27 mouse cellular contexts compared by ENCODE assay signal in genomic region chr8:12840834-12841233, GRCm38 (mm10). TPM values are rescaled to one million over a fixed set of nuclear protein-coding genes. Genes with fewer than 3 reads are reported as not detected.
DNase-seq lines count a peak whose midpoint lies in the region; ATAC-seq and TF ChIP-seq lines count a peak whose summit lies in the region.
"Had no signal": no experiment of that assay in that cellular context is flagged by ENCODE, and none has a peak within 500 bp of the region (broad histone marks: within the 10 kb centered on the region; RNA-seq: fewer than 3 reads in every experiment).

No protein-coding gene starts in this region.

- 89% methylated on average over 7 of the region's 7 CpGs for WGBS in forebrain, embryonic 13.5 days
- WGBS in midbrain, embryonic 10.5 days: 92% methylated on average over 7 of the region's 7 CpGs

- peak overlapping the region; percentile 35; the same call in 1 of the 2 replicates for H3K27ac ChIP-seq in gastrocnemius, adult 2 months
- no peak overlapping the region for H3K27ac ChIP-seq in forebrain, embryonic 13.5 days
- H3K27ac ChIP-seq in midbrain, embryonic 10.5 days (replicated peaks): no peak overlapping the region
- H3K27ac ChIP-seq: embryonic facial prominence, embryonic 13.5 days; forebrain, embryonic 12.5 days; heart, embryonic 10.5 days; heart, embryonic 15.5 days; layer of hippocampus, adult 2 months; liver, embryonic 14.5 days; midbrain, embryonic 12.5 days; stomach, embryonic 15.5 days had no signal

- 0 out of 2 replicates have a peak, but pooled peaks have one; percentile 29 for ATAC-seq in common myeloid progenitor, adult 5-6 weeks (replicated peaks; ENCODE audit: low read depth, poor library complexity, severe bottlenecking)
- no peak for ATAC-seq in forebrain, embryonic 13.5 days
- ATAC-seq: hindbrain, embryonic 16.5 days had no signal

- no peaks in the 10 kb centered on the region for H3K27me3 ChIP-seq in myocyte (ENCODE audit: control insufficient read depth, insufficient read depth, insufficient read length)
- H3K27me3 ChIP-seq in forebrain, embryonic 13.5 days: no peaks in the 10 kb centered on the region
- H3K27me3 ChIP-seq in midbrain, embryonic 10.5 days (ENCODE audit: low read depth, poor library complexity, severe bottlenecking): no peaks in the 10 kb centered on the region
- H3K27me3 ChIP-seq: embryonic facial prominence, embryonic 13.5 days; forebrain, embryonic 12.5 days; heart, embryonic 15.5 days; midbrain, embryonic 12.5 days; stomach, embryonic 15.5 days had no signal

- no peaks in the 10 kb centered on the region for H3K36me3 ChIP-seq in myocyte (ENCODE audit: control insufficient read depth, insufficient read depth)
- peaks cover 88% of the 10 kb centered on the region for H3K36me3 ChIP-seq in forebrain, embryonic 13.5 days (ENCODE audit: poor library complexity, severe bottlenecking)
- H3K36me3 ChIP-seq in midbrain, embryonic 10.5 days: peaks cover 82% of the 10 kb centered on the region

- no peak overlapping the region for H3K4me2 ChIP-seq in myocyte (ENCODE audit: low read depth)
- H3K4me2 ChIP-seq in forebrain, embryonic 13.5 days: no peak overlapping the region
- H3K4me2 ChIP-seq: embryonic facial prominence, embryonic 13.5 days; forebrain, embryonic 12.5 days; heart, embryonic 15.5 days; lung, embryonic 14.5 days; midbrain, embryonic 12.5 days; stomach, embryonic 15.5 days had no signal

- TF ChIP-seq CTCF in gastrocnemius, adult 2 months (IDR thresholded peaks at IDR 0.05): no peak

- no peak overlapping the region for H3ac ChIP-seq in myocyte (ENCODE audit: control insufficient read depth, insufficient read length)

- H3K79me2 ChIP-seq in myocyte (ENCODE audit: control insufficient read depth, insufficient read depth): no peaks in the 10 kb centered on the region

- no peaks in the 10 kb centered on the region for H3K4me1 ChIP-seq in forebrain, embryonic 13.5 days
- peaks cover 9% of the 10 kb centered on the region; the same call in 1 of the 2 replicates for H3K4me1 ChIP-seq in midbrain, embryonic 10.5 days
- H3K4me1 ChIP-seq: embryonic facial prominence, embryonic 13.5 days; heart, embryonic 15.5 days; midbrain, embryonic 12.5 days; stomach, embryonic 15.5 days had no signal

- DNase-seq in gastrocnemius, adult 2 months: no peak
- DNase-seq in gastrocnemius, postnatal 10 days: no peak
- peak; percentile 13 for DNase-seq in lung, postnatal 36 days
- DNase-seq in lung, postnatal 14 days: no peak
- DNase-seq in midbrain, embryonic 10.5 days (ENCODE audit: low spot score): no peak
- DNase-seq: adrenal gland, postnatal 14 days; cerebellum, adult 11-12 months; cerebellum, adult 9-11 months; heart, adult 11 months; kidney, adult 2 months; kidney, postnatal 36 days; lung, embryonic 14.5 days; thymus, adult 18-20 months; thymus, postnatal 25 days had no signal

- intact Hi-C loops in gastrocnemius, adult 2 months (cut with DNase I): no loop called here

- no peak for TF ChIP-seq POLR2A in myocyte (IDR thresholded peaks at IDR 0.05; ENCODE audit: insufficient read length, low read depth)

- no peak overlapping the region for H3K4me3 ChIP-seq in gastrocnemius, adult 2 months
- H3K4me3 ChIP-seq in myocyte: no peak overlapping the region
- no peak overlapping the region for H3K4me3 ChIP-seq in forebrain, embryonic 13.5 days
- H3K4me3 ChIP-seq in midbrain, embryonic 10.5 days: no peak overlapping the region
- H3K4me3 ChIP-seq: embryonic facial prominence, embryonic 13.5 days; erythroblast, embryonic 14.5 days; forebrain, embryonic 12.5 days; heart, embryonic 10.5 days; heart, embryonic 15.5 days; layer of hippocampus, adult 2 months; midbrain, embryonic 12.5 days; stomach, embryonic 15.5 days had no signal

- H3K9me3 ChIP-seq in forebrain, embryonic 13.5 days (replicated peaks): no peaks in the 10 kb centered on the region
- no peaks in the 10 kb centered on the region for H3K9me3 ChIP-seq in midbrain, embryonic 10.5 days (replicated peaks)
- H3K9me3 ChIP-seq: embryonic facial prominence, embryonic 13.5 days; forebrain, embryonic 12.5 days; heart, embryonic 10.5 days; heart, embryonic 15.5 days; midbrain, embryonic 12.5 days; stomach, embryonic 15.5 days had no signal

- no peak overlapping the region for H3K9ac ChIP-seq in forebrain, embryonic 13.5 days
- H3K9ac ChIP-seq: embryonic facial prominence, embryonic 13.5 days; forebrain, embryonic 12.5 days; heart, embryonic 15.5 days; liver, embryonic 14.5 days; lung, embryonic 14.5 days; midbrain, embryonic 12.5 days; stomach, embryonic 15.5 days had no signal

TF ChIP-seq in myocyte, 11 proteins besides CTCF, POLR2A, EP300 and RAD21:
- TF ChIP-seq POLR2AphosphoS2 (IDR thresholded peaks at IDR 0.05; ENCODE audit: insufficient read length, low read depth) (no peak), CEBPB (IDR thresholded peaks at IDR 0.05; ENCODE audit: insufficient read depth, poor library complexity, severe bottlenecking) (peak; percentile 71; the same call in 1 of the 2 replicates)

RNA-seq across cellular contexts. Expression of gene Mcf2l, which starts 32.8 kb away (rescaled TPM):
- total RNA-seq in gastrocnemius, adult 2 months (2021): 10 to 100 TPM; 26.0 to 49.7 TPM
- 10 to 100 TPM; 28.4 to 30.9 TPM for total RNA-seq in gastrocnemius, postnatal 10 days (2021)
- 4.3 and 7.9 TPM in 2 replicates for total RNA-seq in common myeloid progenitor, adult 5-6 weeks (2017)
- 1.2 TPM for polyA plus RNA-seq in myocyte (2012; fragmentation: generic; extraction: Trizol)
- polyA plus RNA-seq in forebrain, embryonic 13.5 days (2015; fragmentation: Nextera tagmentation; extraction: Ambion mirVana): 80.3 and 99.0 TPM in 2 replicates
- polyA plus RNA-seq in midbrain, embryonic 10.5 days (2016; fragmentation: Nextera tagmentation; extraction: Ambion mirVana): 26.4 and 42.7 TPM in 2 replicates
